Mouse (Mus musculus): ENCODE measurements around the gene Flad1. TPM values are rescaled to one million over a fixed set of nuclear protein-coding genes. Genes with fewer than 3 reads are reported as not detected.

Gene Flad1
- total RNA-seq, 2 experiments from 2014 or later: 30.9 to 36.8 TPM

DNA sequence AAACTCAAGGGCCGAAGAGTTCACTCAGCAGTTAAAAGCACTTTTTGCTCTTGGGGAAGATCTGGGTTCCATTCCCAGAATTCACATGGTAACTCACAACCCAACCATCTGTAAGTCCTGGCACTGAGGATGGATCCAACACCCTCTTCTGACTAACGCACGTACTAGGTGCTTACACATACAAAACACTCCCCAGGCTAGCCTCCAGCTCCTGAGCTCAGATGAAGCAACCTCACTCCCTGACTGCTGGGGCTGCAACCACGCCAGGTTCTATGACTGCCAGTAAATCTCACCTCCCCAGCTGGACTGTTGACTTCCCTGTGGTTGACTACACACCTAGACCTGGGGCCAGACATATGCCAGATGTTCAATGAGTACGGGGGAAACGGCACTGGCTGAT lies 4.8 kb downstream of the Flad1 start:
- DNase-seq (ENCODE audit: low spot score in 2 of 2): no peak

- DNase-seq (ENCODE audit: low spot score in 2 of 2): no peak
Observed at GRCm38 (mm10) chr3:89402693-89403092, 9.0 kb downstream of the Flad1 start, which contains the start of gene Lenep. Gene Lenep (minus strand): TSS chr3:89402793.

DNA sequence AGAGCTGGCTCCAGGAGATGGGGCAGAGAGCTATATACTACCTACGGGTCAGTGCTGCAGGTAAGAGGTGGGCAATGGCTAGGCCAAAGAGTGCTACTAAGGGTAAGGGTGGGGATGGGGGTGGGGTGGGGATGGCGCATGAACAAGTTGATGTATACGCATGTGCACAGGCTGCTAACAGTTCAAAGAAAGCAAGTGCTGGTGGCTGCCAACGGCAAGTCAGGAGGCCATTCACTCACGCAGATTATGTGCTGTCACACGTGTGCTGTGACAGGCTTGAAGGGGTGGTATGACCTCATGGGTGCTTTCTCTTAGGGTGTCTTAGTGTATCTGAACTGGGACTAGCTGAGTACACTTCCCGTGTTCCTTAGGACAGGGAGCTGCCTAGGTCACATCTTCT lies 10.3 kb downstream of the Flad1 start:
- no peak for DNase-seq (ENCODE audit: low spot score in 2 of 2)

DNA sequence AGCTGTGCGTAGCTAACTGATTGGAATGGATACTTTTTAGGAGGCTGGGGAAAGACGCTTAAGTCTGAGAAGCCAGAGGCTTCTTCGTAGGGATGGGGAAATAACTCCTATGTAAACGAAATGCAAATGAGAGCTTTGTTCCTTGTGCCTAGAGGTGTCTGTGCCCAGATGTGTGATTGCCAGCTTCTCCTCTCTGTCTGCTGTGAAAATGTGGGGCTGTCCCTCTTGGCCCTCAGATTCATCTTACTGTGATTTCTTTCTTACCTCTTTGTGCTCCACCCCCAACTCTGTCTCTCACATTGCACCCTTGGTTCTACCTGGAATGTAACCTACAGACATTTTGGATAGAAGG lies 15.0 kb downstream of the Flad1 start:
- DNase-seq (ENCODE audit: low spot score in 2 of 2): no peak

DNA sequence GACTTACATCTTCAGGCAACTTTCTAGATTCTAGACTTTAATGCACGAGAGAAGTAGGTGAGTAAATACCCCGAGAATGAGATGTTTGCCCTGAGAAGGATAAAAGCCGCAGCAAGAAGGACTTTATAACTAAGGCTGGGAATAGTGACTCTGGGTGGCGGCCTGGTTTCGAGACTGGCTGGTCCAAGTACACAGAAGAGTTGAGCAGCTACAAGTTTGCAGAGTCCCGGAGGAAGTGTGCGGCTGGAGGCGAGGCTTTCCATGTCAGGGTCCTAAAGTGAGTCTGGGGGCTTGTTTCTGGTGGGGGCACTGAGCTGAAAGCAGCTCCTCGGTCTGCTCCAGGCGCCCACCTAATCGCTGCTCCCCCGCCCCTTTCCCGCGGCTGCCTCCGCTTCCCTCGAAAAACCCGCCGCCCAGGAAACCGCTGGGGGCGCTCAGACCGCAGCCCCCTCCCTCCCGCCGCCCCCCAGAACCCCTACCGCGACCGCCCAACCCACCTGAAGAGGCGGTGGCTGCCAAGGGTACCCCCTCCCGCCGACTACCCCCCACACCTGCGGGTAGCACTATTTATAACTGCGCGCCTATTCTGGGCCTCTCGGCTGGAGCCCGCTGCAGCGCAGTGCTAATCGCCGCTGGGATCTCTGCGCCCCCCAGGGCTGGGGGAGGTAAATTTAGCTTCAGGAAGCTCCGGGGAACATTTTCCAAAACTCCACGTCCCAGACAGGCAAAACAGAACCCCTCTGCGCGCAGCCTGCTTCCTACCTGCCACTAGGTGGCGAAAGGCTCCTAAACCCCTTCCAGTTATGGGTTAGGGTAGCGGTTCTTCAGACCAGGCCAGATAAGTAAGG lies 15.6 kb downstream of the Flad1 start:
- DNase-seq (ENCODE audit: low spot score in 2 of 2): no peak

- DNase-seq (ENCODE audit: low spot score in 2 of 2): no peak
Observed at GRCm38 (mm10) chr3:89395419-89395805, 16.3 kb downstream of the Flad1 start.

DNA sequence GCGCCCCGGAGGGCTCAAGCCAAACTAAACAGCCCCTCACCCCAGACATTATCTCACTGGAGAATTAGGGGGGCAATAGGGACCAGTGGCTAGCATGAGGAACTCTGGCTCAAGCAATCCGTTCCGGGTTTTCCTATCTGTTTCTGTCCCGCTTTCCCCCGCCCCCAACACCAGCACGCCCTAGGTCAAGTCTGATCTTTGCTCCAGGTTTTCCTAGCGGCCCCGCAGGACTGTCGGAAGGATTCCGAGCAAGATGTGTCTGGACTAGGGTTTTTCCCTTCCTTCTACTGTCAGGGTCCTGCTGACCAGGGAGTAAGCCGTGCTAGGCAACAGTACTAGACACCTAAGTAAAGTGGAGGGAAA lies 16.8 kb downstream of the Flad1 start:
- peak; percentile 56 to 73 for DNase-seq (ENCODE audit: low spot score in 2 of 2)

- DNase-seq (ENCODE audit: low spot score in 2 of 2): peak; percentile 63 to 73
Observed at GRCm38 (mm10) chr3:89394006-89394893, 17.4 kb downstream of the Flad1 start, which contains the start of gene Zbtb7b. Gene Zbtb7b (minus strand): TSS chr3:89394776.

- peak; percentile 90 to 99 for DNase-seq (ENCODE audit: low spot score in 2 of 2)
Observed at GRCm38 (mm10) chr3:89393605-89394004, 18.1 kb downstream of the Flad1 start.

DNA sequence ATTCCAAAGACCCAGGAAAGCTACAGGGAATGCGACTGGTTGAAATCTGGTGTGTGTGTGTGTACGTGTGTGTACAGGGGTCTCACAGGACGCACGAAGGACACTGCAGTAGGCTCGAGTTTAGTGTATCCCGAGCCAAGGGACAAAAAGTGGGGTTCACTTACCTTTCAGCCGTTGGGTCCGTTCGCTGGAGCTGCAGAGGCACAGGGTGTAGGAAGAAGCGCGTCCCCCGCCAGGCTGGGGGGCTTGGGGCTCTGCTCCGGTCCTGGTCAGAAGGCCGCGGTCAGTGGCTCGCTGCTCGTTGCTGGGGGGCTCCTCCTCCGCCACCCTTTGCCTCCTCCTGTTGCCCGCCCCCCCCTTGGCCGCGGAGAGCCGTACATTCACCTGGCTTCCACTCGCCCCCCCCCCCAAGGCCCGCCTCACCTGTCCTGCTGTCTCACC lies 18.8 kb downstream of the Flad1 start:
- DNase-seq (ENCODE audit: low spot score in 2 of 2): no peak

DNA sequence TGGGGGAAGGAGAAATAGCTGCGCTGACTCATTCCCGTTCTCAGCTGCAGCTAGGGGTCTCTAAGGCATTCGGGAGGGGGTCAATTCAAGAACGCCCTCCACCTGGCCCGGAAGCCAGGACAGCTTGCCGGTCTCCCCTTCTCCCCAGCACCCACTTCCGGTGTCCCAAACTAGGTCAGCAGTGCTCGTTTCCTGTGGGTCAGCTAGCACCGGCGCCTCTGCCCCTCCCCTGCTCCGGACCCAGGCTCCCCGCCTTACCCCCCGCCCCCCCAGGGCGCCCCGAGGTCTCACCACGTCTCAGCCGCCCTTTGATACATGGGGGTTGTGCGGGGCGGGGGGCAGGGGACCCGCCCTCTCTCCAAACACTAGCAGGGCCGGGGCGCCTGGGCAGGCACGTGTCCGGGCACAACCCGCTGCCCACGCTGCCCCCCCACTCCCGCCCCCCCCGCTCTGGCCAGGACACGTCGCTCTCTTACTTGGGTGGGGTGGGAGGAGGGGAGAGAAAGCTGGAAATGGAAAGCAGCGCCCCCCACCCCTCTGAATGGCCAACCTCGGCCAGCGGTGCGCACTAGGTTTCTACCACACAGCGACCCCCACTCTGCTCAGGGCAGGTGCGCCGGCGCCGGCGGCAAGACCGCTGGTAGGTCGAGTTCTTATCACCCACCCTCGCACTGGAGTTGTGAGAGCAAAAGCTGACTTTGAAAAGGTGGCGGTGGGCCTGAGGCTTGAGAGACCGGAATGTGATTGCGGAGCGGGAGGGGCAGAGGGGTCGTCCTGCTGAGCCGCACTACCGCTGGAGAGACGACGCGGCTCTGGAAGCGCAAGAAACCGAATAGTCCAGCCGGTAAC lies 19.8 kb downstream of the Flad1 start:
- peak in 1 of 2 experiments; percentile 61 for DNase-seq (ENCODE audit: low spot score in 2 of 2)

GRCm38 (mm10) chr3:89390699-89391662 lies 20.7 kb downstream of the Flad1 start:
- no peak for DNase-seq (ENCODE audit: low spot score in 2 of 2)

DNA sequence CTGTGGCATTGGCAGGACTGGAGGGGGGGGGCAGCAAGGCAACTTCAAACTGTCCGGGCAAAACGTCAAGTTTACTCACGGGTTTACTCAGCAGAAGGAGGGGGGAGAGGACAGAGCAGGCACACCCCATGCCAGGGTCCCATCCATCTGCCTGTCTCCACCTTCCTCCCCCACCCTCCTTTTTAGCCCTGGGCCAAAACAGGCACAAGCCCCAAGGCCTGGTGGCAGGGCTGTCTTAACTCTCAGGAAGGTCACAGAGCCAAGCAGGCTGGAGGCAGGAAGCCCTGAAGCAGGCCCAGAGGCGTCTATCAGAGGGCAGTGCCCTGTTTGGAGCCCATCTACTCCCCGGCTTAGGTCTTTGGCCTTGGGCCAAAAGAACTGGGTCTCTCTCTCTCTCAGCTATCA lies 21.6 kb downstream of the Flad1 start:
- DNase-seq (ENCODE audit: low spot score in 2 of 2): peak in 1 of 2 experiments; percentile 54

DNA sequence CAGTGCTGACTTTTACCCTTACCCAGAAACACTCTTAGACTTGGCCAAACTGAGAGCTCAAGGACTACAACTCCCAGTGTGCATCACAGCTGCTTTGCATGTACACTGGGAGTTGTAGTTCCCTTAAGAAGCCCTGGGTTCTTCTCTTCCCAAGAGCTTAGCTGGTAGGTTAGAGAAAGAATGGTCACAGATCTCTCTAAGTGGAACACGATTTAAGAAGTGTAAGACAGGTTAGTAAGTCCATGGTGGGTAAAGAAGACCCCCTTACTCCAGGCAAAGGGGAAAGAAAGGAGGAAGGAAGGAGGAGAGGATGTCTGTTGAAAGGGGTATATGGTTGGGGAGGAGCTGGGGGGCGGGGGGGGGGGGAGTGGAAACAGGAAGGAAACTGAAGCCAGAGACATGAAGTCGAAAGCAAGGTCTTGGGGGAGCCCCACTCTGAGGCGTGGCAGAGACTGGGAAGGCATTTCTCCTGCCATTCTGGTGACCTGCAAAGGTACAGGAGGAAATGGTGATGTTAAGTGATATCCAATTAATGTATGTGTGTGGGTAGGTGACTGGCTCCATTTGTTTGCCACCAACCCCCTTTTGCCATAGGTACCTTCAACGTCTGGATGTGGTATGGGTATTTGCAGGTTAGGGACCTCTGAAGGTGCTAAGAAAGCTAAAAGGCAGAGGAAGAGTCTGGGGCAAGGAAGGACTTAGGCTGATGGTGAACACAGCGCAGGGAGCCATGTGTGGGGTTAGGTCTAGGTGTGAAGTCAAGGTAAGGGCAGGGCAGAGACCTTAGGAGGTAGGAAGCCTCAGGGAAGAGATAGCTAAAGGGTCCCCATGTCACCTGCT lies 22.5 kb downstream of the Flad1 start:
- DNase-seq (ENCODE audit: low spot score in 2 of 2): no peak

DNA sequence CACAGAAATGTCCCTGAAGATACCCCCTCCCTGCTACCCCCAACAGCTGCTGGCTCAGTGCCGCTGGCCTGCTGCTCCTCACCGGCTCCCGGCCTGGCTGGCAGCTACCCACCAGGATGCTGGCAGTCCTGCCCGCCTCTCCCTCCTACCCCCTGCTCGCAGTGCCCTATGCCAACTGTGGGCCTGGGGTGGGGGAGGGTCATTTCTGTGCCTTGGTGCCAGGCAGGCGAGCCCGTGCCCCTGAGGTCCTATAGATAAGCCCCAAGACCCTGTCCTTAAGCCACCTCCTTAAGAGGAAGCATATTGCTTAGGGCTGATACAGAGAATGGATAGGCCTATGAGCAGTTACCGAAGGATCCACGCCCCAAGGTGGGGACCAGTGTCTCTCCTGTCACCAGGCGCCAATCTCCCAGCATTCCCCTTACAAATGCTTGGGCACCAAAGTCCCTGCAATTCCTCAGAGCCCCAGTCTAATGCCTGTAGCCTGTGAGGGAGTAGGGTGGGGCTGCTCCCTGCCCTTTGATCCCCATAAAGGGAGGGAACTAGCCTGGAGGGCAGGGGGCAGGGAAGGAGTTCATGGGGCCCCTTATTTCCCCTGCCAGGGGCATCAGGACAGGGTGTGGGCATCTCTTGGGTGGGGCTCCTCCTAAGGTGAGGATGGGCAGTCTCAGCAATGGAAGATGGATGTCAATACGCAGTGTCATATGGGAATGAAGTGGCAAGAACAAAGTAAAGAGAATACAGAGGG lies 23.4 kb downstream of the Flad1 start:
- no peak for DNase-seq (ENCODE audit: low spot score in 2 of 2)

GRCm38 (mm10) chr3:89387632-89388031 lies 24.0 kb downstream of the Flad1 start:
- DNase-seq (ENCODE audit: low spot score in 2 of 2): no peak

- no peak for DNase-seq (ENCODE audit: low spot score in 2 of 2)
Observed at GRCm38 (mm10) chr3:89386438-89387420, 24.9 kb downstream of the Flad1 start.

Measured in adrenal gland, postnatal 4 days (tissue).